Mouse (Mus musculus): Measurements from ENCODE around the gene Alg5.

Alg5 gene

DNA sequence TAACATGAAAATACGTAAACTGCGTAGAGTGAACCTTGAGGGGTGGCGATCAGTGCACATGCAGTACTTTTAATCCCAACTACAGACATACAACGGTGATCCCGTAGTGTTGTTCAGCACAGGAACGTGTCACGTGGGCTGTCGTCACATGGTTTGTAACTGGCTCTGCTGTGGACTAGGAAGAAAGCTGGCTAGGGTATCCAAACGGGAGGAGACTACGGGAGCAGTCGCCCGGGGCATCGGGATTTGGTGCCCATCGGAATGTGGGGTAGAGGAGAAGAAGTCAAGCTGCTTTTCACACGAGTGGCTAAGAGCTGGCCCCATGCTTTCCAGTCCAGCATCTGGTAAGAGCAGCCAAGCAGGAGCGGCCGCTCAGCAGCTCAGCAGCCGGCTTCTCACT, 29.1 kb downstream of the Alg5 start:
- TF ChIP-seq GATA4 (IDR thresholded peaks at IDR 0.05; ENCODE audit: insufficient replicate concordance, low read length), result no peak

DNA sequence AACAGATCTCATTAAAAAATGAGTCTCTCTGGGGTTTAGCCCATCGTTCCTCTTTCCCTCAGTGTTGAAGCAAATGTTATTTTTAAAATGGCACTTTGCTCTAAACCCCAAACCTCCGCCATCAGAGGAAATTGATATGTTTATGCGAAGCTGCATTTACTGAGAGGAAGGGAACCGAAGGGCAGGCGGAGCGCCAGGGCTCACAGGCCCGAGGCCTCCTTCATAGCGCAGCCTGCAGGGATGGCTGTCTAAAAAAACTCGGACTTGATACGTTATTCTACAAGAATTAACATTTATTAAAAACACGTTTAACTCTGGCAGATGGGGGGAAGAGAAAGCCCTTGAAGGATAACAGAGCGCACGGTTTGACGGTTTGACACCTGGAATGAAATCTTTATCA, 30.7 kb downstream of the Alg5 start:
- no peak for TF ChIP-seq GATA4 (IDR thresholded peaks at IDR 0.05; ENCODE audit: insufficient replicate concordance, low read length)

DNA sequence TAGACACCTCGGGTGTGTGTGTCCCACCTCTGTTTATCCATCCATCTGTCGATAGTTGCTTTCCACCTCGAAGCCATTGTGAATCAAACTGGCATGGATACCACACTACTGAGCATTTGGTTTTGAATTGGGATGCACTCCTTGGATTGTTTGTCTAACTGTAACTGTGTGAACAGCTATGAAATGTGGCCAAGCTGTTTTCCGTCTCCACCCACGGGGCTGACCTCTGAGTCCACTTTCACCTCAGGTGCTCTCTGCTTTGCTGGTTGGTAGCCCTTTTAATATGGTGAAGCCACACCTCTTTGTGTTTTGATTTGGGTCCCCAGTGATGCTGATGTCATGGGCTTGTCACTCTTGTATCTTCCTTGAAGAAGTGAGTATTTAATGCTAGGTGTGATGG, 31.5 kb downstream of the Alg5 start:
- no peak for TF ChIP-seq GATA4 (IDR thresholded peaks at IDR 0.05; ENCODE audit: insufficient replicate concordance, low read length)

- no peak for TF ChIP-seq GATA4 (IDR thresholded peaks at IDR 0.05; ENCODE audit: insufficient replicate concordance, low read length)
Measured at GRCm38 (mm10) chr3:54768592-54768991, 33.3 kb downstream of the Alg5 start.

DNA sequence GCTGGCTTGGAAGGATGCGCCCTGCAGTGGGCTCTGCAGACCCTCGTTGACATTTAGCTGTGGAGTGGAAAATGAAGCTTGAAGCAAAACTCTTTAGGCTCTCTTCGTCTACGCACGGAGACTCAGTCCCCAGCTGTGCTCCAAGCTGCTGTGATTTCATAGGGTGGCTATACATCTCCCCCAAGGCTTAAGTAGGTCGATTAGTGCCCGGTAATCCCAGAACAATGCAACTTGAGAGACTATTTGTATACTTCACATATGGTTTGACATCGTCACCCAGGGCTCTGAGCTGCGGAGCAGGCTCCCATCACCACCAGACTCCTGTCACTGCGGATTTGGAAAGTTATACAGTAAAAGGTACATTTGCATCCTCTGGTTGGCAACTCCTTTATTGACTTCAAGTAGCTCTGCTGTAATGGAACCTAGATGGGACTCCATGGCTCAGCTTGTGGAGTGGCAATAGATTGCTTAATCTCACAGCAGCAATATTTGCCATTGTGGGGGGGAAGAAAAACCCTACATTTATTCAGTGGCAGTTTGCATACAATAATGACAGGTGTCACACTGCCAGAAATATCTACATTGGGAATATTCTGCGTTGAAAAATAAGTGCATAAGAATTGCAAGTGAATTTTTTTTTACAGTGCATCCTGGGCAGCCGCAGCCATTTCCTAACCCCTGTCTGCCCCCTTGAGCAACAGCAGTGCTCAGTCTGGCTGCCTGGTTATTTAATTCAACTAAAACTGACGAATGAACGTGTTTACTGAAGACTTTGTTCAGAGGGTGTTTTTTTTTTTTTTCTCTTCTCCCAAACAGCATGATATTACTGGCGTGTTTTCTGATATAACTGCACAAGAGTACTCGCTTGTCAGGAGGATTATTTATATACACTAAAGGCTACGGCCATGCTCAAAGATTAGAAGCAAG, 34.3 kb downstream of the Alg5 start:
- no peak for TF ChIP-seq GATA4 (IDR thresholded peaks at IDR 0.05; ENCODE audit: insufficient replicate concordance, low read length)

- TF ChIP-seq GATA4 (IDR thresholded peaks at IDR 0.05; ENCODE audit: insufficient replicate concordance, low read length), result no peak
Measured at GRCm38 (mm10) chr3:54773613-54774012, 38.3 kb downstream of the Alg5 start.

- TF ChIP-seq GATA4 (IDR thresholded peaks at IDR 0.05; ENCODE audit: insufficient replicate concordance, low read length), result no peak
Measured at GRCm38 (mm10) chr3:54775989-54776631, 40.8 kb downstream of the Alg5 start.

GRCm38 (mm10) chr3:54790601-54791000, 55.3 kb downstream of the Alg5 start:
- no peak for TF ChIP-seq GATA4 (IDR thresholded peaks at IDR 0.05; ENCODE audit: insufficient replicate concordance, low read length)

- TF ChIP-seq GATA4 (IDR thresholded peaks at IDR 0.05; ENCODE audit: insufficient replicate concordance, low read length), result no peak
Measured at GRCm38 (mm10) chr3:54791822-54792677, 56.7 kb downstream of the Alg5 start.

DNA sequence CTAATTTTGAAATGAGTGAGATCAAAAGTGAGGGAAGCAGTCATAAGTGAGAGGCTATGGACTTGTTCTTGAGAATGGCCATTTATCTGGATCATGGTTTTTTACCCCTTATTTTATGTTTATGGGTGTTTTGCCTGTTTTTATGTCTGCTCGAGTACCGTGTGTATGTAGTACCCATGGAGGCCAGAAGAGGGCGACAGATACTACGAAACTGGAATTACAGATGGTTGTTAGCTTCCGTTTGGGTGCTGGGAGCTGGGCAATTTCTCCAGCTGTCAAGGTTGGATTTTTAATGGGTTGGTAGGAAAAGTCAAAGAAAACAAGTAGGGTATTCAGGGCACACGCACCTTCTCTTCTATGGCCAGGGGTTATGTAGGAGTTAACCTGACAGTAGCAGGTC, 58.4 kb downstream of the Alg5 start:
- no peak for TF ChIP-seq GATA4 (IDR thresholded peaks at IDR 0.05; ENCODE audit: insufficient replicate concordance, low read length)

DNA sequence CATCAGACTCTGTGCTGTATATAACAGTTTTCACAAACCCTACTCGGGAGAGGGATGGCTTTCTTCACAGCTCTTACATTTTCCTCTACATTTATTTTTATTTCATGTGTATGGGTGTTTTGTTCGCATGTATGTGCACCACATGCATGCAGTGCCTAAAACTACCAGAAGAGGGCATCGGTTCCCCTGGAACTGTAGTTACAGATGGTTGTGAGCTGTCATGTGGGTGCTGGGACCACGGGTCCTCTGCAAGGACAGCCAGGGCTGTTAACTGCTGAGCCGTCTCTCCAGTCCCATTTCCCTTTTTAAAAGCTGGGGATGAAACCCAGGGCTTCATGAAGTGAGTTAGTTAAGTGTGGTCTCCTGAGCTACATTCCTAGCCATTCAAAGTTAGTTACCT, 60.0 kb downstream of the Alg5 start:
- TF ChIP-seq GATA4 (IDR thresholded peaks at IDR 0.05; ENCODE audit: insufficient replicate concordance, low read length), result no peak

DNA sequence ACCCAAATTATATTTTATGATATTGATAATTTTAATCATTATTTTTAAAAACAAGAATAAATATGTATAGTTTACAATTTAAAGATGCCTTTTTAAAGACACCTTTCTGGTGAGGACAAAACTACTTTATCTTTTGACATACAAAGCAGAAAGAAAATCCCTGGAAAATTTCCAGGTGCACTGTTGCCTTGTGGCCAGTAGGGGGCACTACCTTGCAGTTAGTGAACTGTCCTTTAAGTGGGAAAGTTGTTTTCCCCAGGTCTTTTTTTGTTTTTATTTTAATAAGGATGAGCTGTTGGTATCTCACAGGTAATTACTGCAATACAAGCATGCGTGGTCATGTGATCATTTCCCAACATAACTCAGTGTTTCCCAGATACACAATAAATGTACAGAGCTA, 60.5 kb downstream of the Alg5 start:
- TF ChIP-seq GATA4 (IDR thresholded peaks at IDR 0.05; ENCODE audit: insufficient replicate concordance, low read length), result no peak

DNA sequence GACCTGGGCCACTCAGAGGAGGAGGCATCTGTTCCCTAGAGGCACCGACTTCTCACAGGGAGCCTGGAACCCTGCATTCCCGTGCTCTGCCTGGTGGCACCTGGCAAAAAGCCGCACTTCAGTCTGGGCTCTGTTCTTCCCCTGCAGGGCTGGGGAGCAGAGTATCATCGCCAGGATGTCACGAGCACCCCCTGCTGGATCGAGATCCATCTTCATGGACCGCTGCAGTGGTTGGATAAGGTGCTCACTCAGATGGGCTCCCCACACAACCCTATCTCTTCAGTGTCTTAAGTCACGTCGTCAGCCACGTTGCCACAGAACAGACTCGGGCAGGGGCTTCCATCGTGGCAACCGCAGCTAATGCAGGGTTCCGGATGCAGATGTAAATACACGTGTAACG, 61.9 kb downstream of the Alg5 start:
- no peak for TF ChIP-seq GATA4 (IDR thresholded peaks at IDR 0.05; ENCODE audit: insufficient replicate concordance, low read length)
